Mouse (Mus musculus) E14TG2a.4 (cell line): Measurements from ENCODE around the gene Adam22.

Experiments used
- CTCF ChIP-seq: conservative IDR thresholded peaks from 2 replicates; pipeline ENCODE4 v1.5.1; 2014; ENCODE audit warnings: low read length
- NANOG ChIP-seq: IDR thresholded peaks from 2 replicates; pipeline ENCODE4 v1.6.1; 2014; ENCODE audit warnings: borderline replicate concordance, low read length, mixed read lengths
- POU5F1 ChIP-seq: IDR thresholded peaks from 2 replicates; pipeline ENCODE4 v1.6.1; 2014; ENCODE audit warnings: low read length, borderline replicate concordance

DNA sequence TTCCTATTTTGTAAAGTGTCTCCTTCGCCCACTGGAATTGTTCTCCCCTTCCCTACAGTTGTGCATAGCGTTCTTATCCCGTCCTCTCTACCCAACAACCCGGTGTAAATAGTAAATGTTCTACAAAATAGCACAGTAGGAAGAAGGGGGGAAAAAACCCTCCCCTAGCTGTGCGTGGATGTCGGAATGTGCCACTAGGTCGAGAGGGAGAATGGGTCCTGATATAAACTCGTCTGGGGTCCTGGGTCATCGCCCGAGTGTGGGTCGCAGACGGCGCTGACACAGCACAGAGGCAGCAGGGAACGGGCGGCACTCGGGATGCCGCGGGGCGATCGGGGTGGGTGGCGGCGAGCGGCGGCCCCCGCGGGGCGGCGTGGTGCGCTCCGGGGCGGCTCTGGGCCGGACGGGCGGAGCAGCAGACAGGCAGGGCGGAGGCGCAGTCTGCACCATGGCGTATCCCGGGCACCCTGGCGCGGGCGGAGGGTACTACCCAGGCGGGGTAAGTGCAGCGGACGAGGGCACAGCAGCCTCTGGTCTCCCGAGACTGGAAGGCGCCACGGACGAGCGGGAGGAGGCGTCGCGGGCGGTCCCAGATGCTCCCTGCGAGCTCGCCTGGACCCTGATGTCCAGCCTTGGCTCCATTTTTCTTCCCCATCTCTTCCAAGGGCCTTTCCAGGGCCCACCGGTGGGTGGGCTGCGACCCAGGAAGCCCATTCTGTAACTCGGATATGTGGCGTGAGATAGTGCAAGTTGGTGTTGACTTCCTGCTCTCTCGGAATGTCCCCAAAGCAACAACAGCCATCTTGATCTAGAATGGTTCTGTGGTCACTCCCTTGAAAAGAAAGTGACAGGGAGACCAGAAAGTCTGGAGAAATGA is 311.6 kb downstream of the Adam22 start:
- TF ChIP-seq CTCF (no peak), NANOG (no peak), POU5F1 (no peak)
